Mouse (Mus musculus) spleen, adult 2 months (tissue): ENCODE data around the gene Rab7. TPM values are rescaled to one million over a fixed set of nuclear protein-coding genes. Genes with fewer than 3 reads are reported as not detected.

ENCODE experiments used
- DNase-seq, 2 experiments: peaks; one replicate each; pipeline versions ENCODE4 v3.0.0 to v3.0.0-alpha.2; 2012 to 2021; ENCODE audit warnings: low spot score in 2 of 2, low read depth in 1 of 2
- H3K27ac ChIP-seq: fragments of 200-500 bp; 2 replicates; pipeline ENCODE4 v1.5.1; 2012; ENCODE audit warnings: low read length, inconsistent platforms; ENCODE audit not compliant: insufficient read depth
- H3K27me3 ChIP-seq: fragments of 200-500 bp; 2 replicates; pipeline ENCODE4 v1.6.1; 2012; ENCODE audit warnings: mild to moderate bottlenecking, moderate library complexity, low read length, inconsistent platforms; ENCODE audit not compliant: control insufficient read depth, insufficient read depth
- H3K36me3 ChIP-seq: fragments of 200-500 bp; 2 replicates; pipeline ENCODE4 v1.6.1; 2012; ENCODE audit warnings: mild to moderate bottlenecking, low read length, inconsistent platforms; ENCODE audit not compliant: control insufficient read depth, insufficient read depth
- H3K4me1 ChIP-seq: fragments of 200-500 bp; 2 replicates; pipeline ENCODE4 v1.6.1; 2011; ENCODE audit warnings: inconsistent platforms; ENCODE audit not compliant: control insufficient read depth, insufficient read depth, insufficient read length
- H3K4me3 ChIP-seq: fragments of 200-500 bp; 2 replicates; pipeline ENCODE4 v1.5.1; 2011; ENCODE audit warnings: mild to moderate bottlenecking, inconsistent platforms; ENCODE audit not compliant: insufficient read depth, insufficient read length; ENCODE audit errors: extremely low read depth
- CTCF ChIP-seq: fragments of 200-500 bp; IDR thresholded peaks from 2 replicates; pipeline ENCODE4 v1.5.1; 2011; ENCODE audit warnings: mild to moderate bottlenecking, inconsistent platforms; ENCODE audit not compliant: insufficient read depth, insufficient read length, insufficient replicate concordance; ENCODE audit errors: extremely low read depth
- POLR2A ChIP-seq: fragments of 200-500 bp; IDR thresholded peaks from 2 replicates; pipeline ENCODE4 v1.6.1; 2011; ENCODE audit warnings: low read depth, low read length, inconsistent platforms
- WGBS: fragments of 180-500 bp; shearing (Covaris S2); methylation state at CpG from one replicate; pipeline ENCODE4 v1.1.7; 2018; 5-methylcytosine and 5-hydroxymethylcytosine counted together
- polyA plus RNA-seq: library from polyadenylated mRNA; depleted of rRNA; stranded (reverse); fragments of >200 nt; gene quantifications from 2 replicates; pipeline ENCODE4 v1.2.3, GENCODE M21; 2012

The Rab7 gene
- polyA plus RNA-seq, 1 experiment, result 76.4 TPM

- TF ChIP-seq POLR2A, result no peak
- no peak for TF ChIP-seq CTCF
- H3K27me3 ChIP-seq, result no peaks in the 10 kb centered on the region
- H3K27ac ChIP-seq, result no peak overlapping the region
- no peaks in the 10 kb centered on the region for H3K36me3 ChIP-seq
- no peaks in the 10 kb centered on the region for H3K4me1 ChIP-seq
- DNase-seq, result no peak
- H3K4me3 ChIP-seq, result no peak overlapping the region
- WGBS, result 72% methylated on average over 9 of the region's 9 CpGs
Observed at GRCm38 (mm10) chr6:88054081-88054835, 9.2 kb upstream of the Rab7 start.

GRCm38 (mm10) chr6:88053228-88054080, 8.4 kb upstream of the Rab7 start:
- Histone ChIP-seq H3K27me3 (no peaks in the 10 kb centered on the region), H3K4me3 (no peak overlapping the region), H3K36me3 (no peaks in the 10 kb centered on the region), H3K4me1 (no peaks in the 10 kb centered on the region), H3K27ac (no peak overlapping the region)
- TF ChIP-seq CTCF, result no peak
- no peak for TF ChIP-seq POLR2A
- no peak for DNase-seq
- 73% methylated on average over 11 of the region's 11 CpGs for WGBS

- H3K27me3 ChIP-seq, result no peaks in the 10 kb centered on the region
- no peak overlapping the region for H3K4me3 ChIP-seq
- no peaks in the 10 kb centered on the region for H3K36me3 ChIP-seq
- WGBS, result 91% methylated on average over 5 of the region's 5 CpGs
- no peaks in the 10 kb centered on the region for H3K4me1 ChIP-seq
- no peak for TF ChIP-seq CTCF
- TF ChIP-seq POLR2A, result no peak
- DNase-seq, result no peak
- no peak overlapping the region for H3K27ac ChIP-seq
Observed at GRCm38 (mm10) chr6:88051206-88051605, 6.1 kb upstream of the Rab7 start.

- TF ChIP-seq POLR2A (no peak), CTCF (no peak)
- 94% methylated on average over 6 of the region's 6 CpGs for WGBS
- Histone ChIP-seq H3K4me3 (no peak overlapping the region), H3K36me3 (no peaks in the 10 kb centered on the region), H3K27ac (no peak overlapping the region), H3K4me1 (no peaks in the 10 kb centered on the region; the same call in 1 of the 2 replicates), H3K27me3 (no peaks in the 10 kb centered on the region)
- DNase-seq, result no peak
Observed at GRCm38 (mm10) chr6:88049008-88049407, 3.9 kb upstream of the Rab7 start.

- Histone ChIP-seq H3K27ac (no peak overlapping the region), H3K36me3 (no peaks in the 10 kb centered on the region), H3K4me3 (no peak overlapping the region), H3K27me3 (no peaks in the 10 kb centered on the region), H3K4me1 (peaks cover 5% of the 10 kb centered on the region; the same call in 1 of the 2 replicates)
- no peak for TF ChIP-seq CTCF
- TF ChIP-seq POLR2A, result no peak
- no peak for DNase-seq
- WGBS, result 51% methylated on average over 5 of the region's 5 CpGs
Observed at GRCm38 (mm10) chr6:88047853-88048252, 2.8 kb upstream of the Rab7 start.

- TF ChIP-seq POLR2A (no peak), CTCF (no peak)
- Histone ChIP-seq H3K4me1 (peaks cover 5% of the 10 kb centered on the region; the same call in 1 of the 2 replicates), H3K4me3 (no peak overlapping the region), H3K36me3 (no peaks in the 10 kb centered on the region), H3K27ac (no peak overlapping the region), H3K27me3 (no peaks in the 10 kb centered on the region)
- 44% methylated on average over 3 of the region's 3 CpGs for WGBS
- DNase-seq, result no peak
Observed at GRCm38 (mm10) chr6:88045406-88045766, 316 bp upstream of the Rab7 start.

- peak overlapping the region; percentile 80 for H3K4me3 ChIP-seq
- H3K27ac ChIP-seq, result no peak overlapping the region
- H3K36me3 ChIP-seq, result peaks cover 2% of the 10 kb centered on the region; the same call in 1 of the 2 replicates
- no peak for TF ChIP-seq POLR2A
- TF ChIP-seq CTCF, result no peak
- no peak for DNase-seq
- 3% methylated on average over 3 of the region's 3 CpGs for WGBS
- no peaks in the 10 kb centered on the region for H3K27me3 ChIP-seq
- H3K4me1 ChIP-seq, result peaks cover 5% of the 10 kb centered on the region; the same call in 1 of the 2 replicates
Observed at GRCm38 (mm10) chr6:88044234-88044576, 865 bp downstream of the Rab7 start.
